Mouse (Mus musculus): ENCODE data around the gene Pspn. TPM values are rescaled to one million over a fixed set of nuclear protein-coding genes. Genes with fewer than 3 reads are reported as not detected.

Gene Pspn
- total RNA-seq, 2 experiments from 2014 or later, result not detected

GRCm38 (mm10) chr17:56973956-56974707 is 25.7 kb downstream of the Pspn start:
- no peak for TF ChIP-seq CTCF (conservative IDR thresholded peaks at IDR 0.05)
- Histone ChIP-seq H3K4me3 (no peak overlapping the region), H3K27ac (no peak overlapping the region)
- DNase-seq (ENCODE audit: low spot score in 2 of 2), result no peak

GRCm38 (mm10) chr17:56970081-56970480 is 29.7 kb downstream of the Pspn start:
- H3K4me3 ChIP-seq, result no peak overlapping the region
- no peak for DNase-seq (ENCODE audit: low spot score in 2 of 2)
- no peak overlapping the region for H3K27ac ChIP-seq
- no peak for TF ChIP-seq CTCF (conservative IDR thresholded peaks at IDR 0.05)

DNA sequence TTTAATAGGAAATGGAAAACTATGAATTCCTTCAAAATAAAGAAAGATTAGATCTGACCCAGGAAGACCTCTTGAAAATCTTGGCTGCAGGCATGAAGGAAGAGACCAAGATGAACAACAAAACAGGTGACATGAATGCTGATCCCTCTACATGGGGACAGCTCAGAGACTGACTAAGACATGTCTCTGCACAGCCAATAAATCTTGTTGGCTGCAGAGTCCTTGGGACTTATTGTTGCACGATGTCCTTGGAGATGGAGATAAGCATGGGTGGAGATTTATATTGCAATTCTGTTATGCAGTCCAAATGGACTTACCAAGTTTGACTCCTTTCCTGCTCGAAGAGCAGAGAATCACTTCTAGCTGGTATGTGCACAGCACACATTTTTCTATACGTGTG is 30.5 kb downstream of the Pspn start:
- no peak overlapping the region for H3K4me3 ChIP-seq
- no peak overlapping the region for H3K27ac ChIP-seq
- TF ChIP-seq CTCF (conservative IDR thresholded peaks at IDR 0.05), result no peak
- no peak for DNase-seq (ENCODE audit: low spot score in 2 of 2)

- H3K4me3 ChIP-seq, result no peak overlapping the region
- H3K27ac ChIP-seq, result no peak overlapping the region
- no peak for TF ChIP-seq CTCF (conservative IDR thresholded peaks at IDR 0.05)
- DNase-seq (ENCODE audit: low spot score in 2 of 2), result no peak
These were observed 36.2 kb downstream of the Pspn start for GRCm38 (mm10) chr17:56963646-56964045.

- no peak overlapping the region for H3K4me3 ChIP-seq
- no peak overlapping the region for H3K27ac ChIP-seq
- DNase-seq (ENCODE audit: low spot score in 2 of 2), result no peak
- no peak for TF ChIP-seq CTCF (conservative IDR thresholded peaks at IDR 0.05)
These were observed 37.0 kb downstream of the Pspn start for GRCm38 (mm10) chr17:56962642-56963405.

DNA sequence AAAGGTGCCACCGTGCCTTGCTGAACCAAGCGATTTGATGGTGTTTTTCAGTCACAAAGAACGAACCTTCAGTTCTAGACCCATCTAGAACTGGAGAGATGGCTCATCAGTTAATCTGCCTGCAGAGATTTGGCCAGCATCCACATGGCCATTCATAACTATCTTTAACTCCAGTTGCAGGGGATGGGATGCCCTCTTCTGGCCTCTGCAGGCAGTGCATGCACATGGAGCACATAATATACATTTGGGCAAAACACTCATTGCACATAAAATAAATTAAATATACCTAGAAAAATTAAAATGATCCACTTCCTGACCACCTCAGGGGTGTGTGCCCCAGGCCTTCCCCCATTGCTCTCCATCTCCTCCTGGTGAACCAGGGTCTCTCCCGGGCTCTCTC is 37.9 kb downstream of the Pspn start:
- Histone ChIP-seq H3K4me3 (no peak overlapping the region), H3K27ac (no peak overlapping the region)
- no peak for DNase-seq (ENCODE audit: low spot score in 2 of 2)
- TF ChIP-seq CTCF (conservative IDR thresholded peaks at IDR 0.05), result peak; percentile 44

DNA sequence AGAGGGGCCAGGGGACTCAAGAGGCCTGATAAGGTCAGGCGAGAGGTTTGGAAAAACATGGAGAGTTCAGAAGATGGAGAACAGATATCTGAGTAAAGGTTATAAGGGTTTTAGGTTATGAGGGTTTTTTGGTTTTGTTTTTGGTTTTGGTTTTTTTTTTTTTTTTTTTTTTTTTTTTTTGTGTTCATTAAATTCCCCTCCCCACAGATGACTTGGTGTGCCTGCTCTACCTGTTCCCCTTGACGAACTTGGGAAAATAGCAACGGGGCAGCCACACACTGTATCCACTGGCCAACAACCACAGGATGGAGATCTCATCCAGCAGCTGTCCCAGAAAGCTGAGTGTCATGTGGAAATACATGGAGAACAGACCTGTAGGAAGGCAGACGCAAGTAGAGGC is 41.2 kb downstream of the Pspn start:
- no peak for TF ChIP-seq CTCF (conservative IDR thresholded peaks at IDR 0.05)
- DNase-seq (ENCODE audit: low spot score in 2 of 2), result no peak
- no peak overlapping the region for H3K4me3 ChIP-seq
- H3K27ac ChIP-seq, result no peak overlapping the region

DNA sequence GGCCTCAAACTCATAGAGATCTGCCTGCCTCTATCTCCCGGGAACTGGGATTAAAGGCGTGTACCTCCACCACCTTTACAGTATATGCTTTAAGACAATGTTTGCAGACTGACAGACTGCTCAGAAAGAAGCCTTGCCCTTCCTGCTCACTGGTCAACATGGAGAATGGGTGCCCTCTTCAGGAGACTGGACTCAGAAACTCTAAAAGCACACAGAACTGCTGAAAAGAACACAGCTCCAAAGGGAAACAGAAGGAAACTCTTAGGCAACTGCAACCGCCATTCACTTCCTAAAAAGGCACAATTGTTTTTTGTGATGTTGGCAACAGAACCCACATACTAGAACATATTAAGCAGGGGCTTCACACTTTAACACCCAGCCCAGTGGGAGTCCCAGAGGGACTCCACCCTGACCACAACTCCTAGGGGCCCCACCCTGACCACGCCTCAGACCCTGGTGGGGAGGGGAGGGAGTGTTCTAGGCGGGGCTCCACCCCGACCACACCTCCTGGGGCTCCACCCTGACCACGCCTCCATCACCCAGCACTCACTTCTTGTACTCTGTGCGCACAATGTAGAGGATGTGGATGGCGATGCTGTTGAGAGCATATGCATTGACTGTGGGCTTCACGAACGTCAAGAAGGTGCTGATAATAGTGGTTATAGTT is 41.9 kb downstream of the Pspn start:
- TF ChIP-seq CTCF (conservative IDR thresholded peaks at IDR 0.05), result peak; percentile 35
- H3K4me3 ChIP-seq, result no peak overlapping the region
- H3K27ac ChIP-seq, result no peak overlapping the region
- no peak for DNase-seq (ENCODE audit: low spot score in 2 of 2)

DNA sequence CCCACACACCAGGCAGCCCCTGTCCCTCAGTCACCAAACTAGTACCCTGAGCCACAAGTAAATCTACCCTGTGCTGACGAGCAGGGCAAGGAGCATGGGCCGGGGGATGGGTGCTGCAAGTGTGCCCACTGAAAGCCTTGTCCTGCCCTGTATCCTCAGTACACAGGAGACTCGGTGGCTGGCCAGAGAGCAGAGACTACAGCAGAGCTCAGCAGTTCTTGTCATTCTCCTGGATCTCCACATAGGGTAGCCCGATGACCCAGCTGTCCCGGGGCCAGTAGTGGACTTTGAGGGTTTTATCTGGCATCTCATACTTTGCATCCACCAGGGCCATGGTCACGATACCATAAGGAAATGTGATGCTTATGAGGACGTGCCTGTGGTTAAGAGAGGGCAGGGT is 44.9 kb downstream of the Pspn start:
- TF ChIP-seq CTCF (conservative IDR thresholded peaks at IDR 0.05), result no peak
- Histone ChIP-seq H3K27ac (no peak overlapping the region), H3K4me3 (no peak overlapping the region)
- DNase-seq (ENCODE audit: low spot score in 2 of 2), result no peak

DNA sequence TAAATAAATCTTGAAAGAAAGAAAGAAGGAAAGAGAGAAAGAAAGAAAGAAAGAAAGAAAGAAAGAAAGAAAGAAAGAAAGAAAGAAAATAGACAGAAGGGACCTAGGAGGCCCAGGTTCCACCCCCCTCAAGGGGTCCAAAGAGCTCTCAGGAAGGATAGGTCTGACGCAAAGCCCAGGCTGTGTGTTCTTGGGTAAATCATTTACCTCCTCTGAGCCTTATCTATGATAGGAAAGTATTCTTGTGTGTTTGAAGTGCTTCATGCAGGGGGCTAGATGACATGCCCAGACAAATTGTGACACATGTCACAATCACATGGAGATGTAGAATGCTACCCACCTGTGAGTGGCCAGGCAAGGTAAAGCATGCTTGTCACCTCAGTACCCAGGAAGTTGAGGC is 47.2 kb downstream of the Pspn start:
- H3K4me3 ChIP-seq, result no peak overlapping the region
- no peak for TF ChIP-seq CTCF (conservative IDR thresholded peaks at IDR 0.05)
- DNase-seq (ENCODE audit: low spot score in 2 of 2), result no peak
- H3K27ac ChIP-seq, result no peak overlapping the region

- DNase-seq (ENCODE audit: low spot score in 2 of 2), result peak in 1 of 2 experiments; percentile 49
- H3K27ac ChIP-seq, result no peak overlapping the region
These were observed 48.9 kb downstream of the Pspn start for GRCm38 (mm10) chr17:56950915-56951314.

More at GRCm38 (mm10) chr17:56950915-56951314, 48.9 kb downstream of the Pspn start:
- peak; percentile 90 for TF ChIP-seq CTCF (conservative IDR thresholded peaks at IDR 0.05)
- H3K4me3 ChIP-seq, result no peak overlapping the region

Other genes starting within 250 kb of the Pspn start
- gene Nrtn, start 242.5 kb downstream of the Pspn start, total RNA-seq (2021), result 1 to 10 TPM; 2.5 to 3.3 TPM
- 10 to 100 TPM; 73.9 to 74.4 TPM for gene Dus3l, start 235.3 kb downstream of the Pspn start, total RNA-seq (2021)
- 1 to 10 TPM in 1 of 2 experiments, under 1 TPM in 1; 0.79 to 1.9 TPM for gene Prr22, start 229.8 kb downstream of the Pspn start, total RNA-seq (2021)
- 1 to 10 TPM; 5.4 to 6.4 TPM for gene Rfx2, start 169.0 kb downstream of the Pspn start, total RNA-seq (2021)
- not detected for gene Acsbg2, start 125.6 kb downstream of the Pspn start, total RNA-seq (2021)
- under 1 TPM; 0.13 to 0.22 TPM for gene 1700061G19Rik, start 124.5 kb downstream of the Pspn start, total RNA-seq (2021)
- gene Mllt1, start 64.6 kb downstream of the Pspn start, total RNA-seq (2021), result 10 to 100 TPM; 81.0 to 87.5 TPM
- gene Acer1, start 17.9 kb downstream of the Pspn start, total RNA-seq (2021), result not detected
- gene Clpp, start 9.7 kb downstream of the Pspn start, total RNA-seq (2021), result 10 to 100 TPM; 70.3 to 71.1 TPM
- gene Alkbh7, start 2.7 kb downstream of the Pspn start, total RNA-seq (2021), result 10 to 100 TPM; 23.9 to 24.0 TPM
- gene Gtf2f1, start 11.3 kb upstream of the Pspn start, total RNA-seq (2021), result 10 to 100 TPM; 61.2 to 63.2 TPM
- gene Gm17949, start 11.5 kb upstream of the Pspn start, total RNA-seq (2021), result under 1 TPM in 1 of 2 experiments, not detected in 1; 0.64 TPM
- gene Khsrp, start 31.5 kb upstream of the Pspn start, total RNA-seq (2021), result 100 to 1,000 TPM; 115 to 120 TPM
- gene Slc25a41, start 41.6 kb upstream of the Pspn start, total RNA-seq (2021), result not detected
- gene Crb3, start 59.1 kb upstream of the Pspn start, total RNA-seq (2021), result under 1 TPM in 1 of 2 experiments, not detected in 1; 0.64 TPM
- 100 to 1,000 TPM; 373 to 393 TPM for gene Slc25a23, start 59.8 kb upstream of the Pspn start, total RNA-seq (2021)
- 1 to 10 TPM; 1.4 to 2.0 TPM for gene Dennd1c, start 78.5 kb upstream of the Pspn start, total RNA-seq (2021)
- 100 to 1,000 TPM; 558 TPM for gene Tubb4a, start 87.8 kb upstream of the Pspn start, total RNA-seq (2021)
- gene Tnfsf9, start 105.3 kb upstream of the Pspn start, total RNA-seq (2021), result under 1 TPM; 0.37 to 0.38 TPM
- gene Cd70, start 149.8 kb upstream of the Pspn start, total RNA-seq (2021), result not detected
- not detected for gene Tnfsf14, start 194.2 kb upstream of the Pspn start, total RNA-seq (2021)
- gene C3, start 228.1 kb upstream of the Pspn start, total RNA-seq (2021), result under 1 TPM; 0.97 to 0.98 TPM
- gene Gpr108, start 248.4 kb upstream of the Pspn start, total RNA-seq (2021), result 10 to 100 TPM; 24.0 to 24.8 TPM
- 1 to 10 TPM; 8.2 to 9.8 TPM for gene Trip10, start 249.4 kb upstream of the Pspn start, total RNA-seq (2021)

Data from layer of hippocampus, adult 2 months (tissue).